Mouse (Mus musculus): ENCODE measurements at regions not wholly inside any gene's neighbourhood (a gene's known extent, or its start where the extent isn't known, plus 50 kb on each side); places are given as distances from the start of the nearest gene placed in this dataset.

DNA sequence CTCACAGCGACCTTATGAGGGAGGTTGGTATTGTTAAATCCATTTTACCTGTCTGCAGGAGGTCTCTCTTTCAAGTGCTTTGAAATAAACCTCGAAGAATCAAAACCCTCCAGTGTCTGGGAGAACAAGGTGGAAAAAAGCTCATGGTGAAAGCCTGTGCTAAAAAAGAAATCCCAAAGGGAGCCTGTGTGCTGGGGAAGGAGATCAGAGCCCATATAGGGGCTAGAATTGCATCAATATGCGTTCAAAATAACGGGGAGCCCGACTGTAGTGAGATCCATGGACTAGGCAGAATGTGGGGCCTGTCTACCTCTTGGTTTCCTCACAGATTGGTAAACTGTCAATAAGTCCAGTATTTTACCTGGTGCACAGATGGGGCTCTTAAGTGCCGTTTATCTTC is 113.6 kb upstream of the Ube2e3 start:
- Histone ChIP-seq H3K36me3 (ENCODE audit: control insufficient read depth, insufficient read depth, low read length) (no peaks in the 10 kb centered on the region), H3K4me1 (ENCODE audit: control insufficient read depth, insufficient read depth, low read length) (no peaks in the 10 kb centered on the region), H3K27ac (ENCODE audit: insufficient read depth, low read depth, low read length) (no peak overlapping the region), H3K4me3 (ENCODE audit: insufficient read depth, low read depth, low read length) (no peak overlapping the region), H3K27me3 (replicated peaks; ENCODE audit: control insufficient read depth, insufficient read depth, low read length) (no peaks in the 10 kb centered on the region)
- no peak for DNase-seq
- TF ChIP-seq POLR2A (IDR thresholded peaks at IDR 0.05; ENCODE audit: low read depth, low read length) = no peak
- no peak for TF ChIP-seq CTCF (conservative IDR thresholded peaks at IDR 0.05; ENCODE audit: insufficient read depth, insufficient read length, low read depth, low read length)
- 89% methylated on average over 6 of the region's 6 CpGs for WGBS

GRCm38 (mm10) chr2:78753918-78754317 is 114.0 kb upstream of the Ube2e3 start:
- Histone ChIP-seq H3K4me1 (ENCODE audit: control insufficient read depth, insufficient read depth, low read length) (no peaks in the 10 kb centered on the region), H3K27ac (ENCODE audit: insufficient read depth, low read depth, low read length) (no peak overlapping the region), H3K36me3 (ENCODE audit: control insufficient read depth, insufficient read depth, low read length) (no peaks in the 10 kb centered on the region), H3K4me3 (ENCODE audit: insufficient read depth, low read depth, low read length) (no peak overlapping the region), H3K27me3 (replicated peaks; ENCODE audit: control insufficient read depth, insufficient read depth, low read length) (no peaks in the 10 kb centered on the region)
- no peak for TF ChIP-seq CTCF (conservative IDR thresholded peaks at IDR 0.05; ENCODE audit: insufficient read depth, insufficient read length, low read depth, low read length)
- TF ChIP-seq POLR2A (IDR thresholded peaks at IDR 0.05; ENCODE audit: low read depth, low read length) = no peak
- DNase-seq = no peak
- 81% methylated on average over 4 of the region's 4 CpGs for WGBS

DNA sequence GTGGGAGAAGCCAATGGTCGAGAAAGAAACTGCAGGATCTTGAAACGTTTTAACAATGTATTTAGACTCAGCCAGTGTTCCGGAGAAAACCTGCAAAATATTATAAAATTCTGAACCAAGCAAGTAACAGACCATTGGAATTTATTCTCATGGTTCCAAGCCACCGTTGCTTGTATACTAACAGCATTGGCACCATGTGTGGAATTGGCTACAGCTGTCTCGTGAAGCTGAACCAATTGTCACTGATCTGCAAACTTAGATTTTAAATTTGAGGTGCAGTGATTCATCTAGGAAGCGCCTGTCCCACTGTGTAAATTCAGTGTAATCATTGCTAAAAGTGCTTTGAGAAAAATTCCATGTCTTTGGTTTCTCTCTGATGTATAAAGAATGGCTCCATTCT is 137.8 kb upstream of the Ube2e3 start:
- H3K27ac ChIP-seq (ENCODE audit: insufficient read depth, low read depth, low read length) = no peak overlapping the region
- no peaks in the 10 kb centered on the region for H3K36me3 ChIP-seq (ENCODE audit: control insufficient read depth, insufficient read depth, low read length)
- no peaks in the 10 kb centered on the region for H3K27me3 ChIP-seq (replicated peaks; ENCODE audit: control insufficient read depth, insufficient read depth, low read length)
- no peak for DNase-seq
- H3K4me3 ChIP-seq (ENCODE audit: insufficient read depth, low read depth, low read length) = no peak overlapping the region
- 76% methylated on average over 6 of the region's 6 CpGs for WGBS
- no peaks in the 10 kb centered on the region for H3K4me1 ChIP-seq (ENCODE audit: control insufficient read depth, insufficient read depth, low read length)
- TF ChIP-seq CTCF (conservative IDR thresholded peaks at IDR 0.05; ENCODE audit: insufficient read depth, insufficient read length, low read depth, low read length) = no peak
- no peak for TF ChIP-seq POLR2A (IDR thresholded peaks at IDR 0.05; ENCODE audit: low read depth, low read length)

DNA sequence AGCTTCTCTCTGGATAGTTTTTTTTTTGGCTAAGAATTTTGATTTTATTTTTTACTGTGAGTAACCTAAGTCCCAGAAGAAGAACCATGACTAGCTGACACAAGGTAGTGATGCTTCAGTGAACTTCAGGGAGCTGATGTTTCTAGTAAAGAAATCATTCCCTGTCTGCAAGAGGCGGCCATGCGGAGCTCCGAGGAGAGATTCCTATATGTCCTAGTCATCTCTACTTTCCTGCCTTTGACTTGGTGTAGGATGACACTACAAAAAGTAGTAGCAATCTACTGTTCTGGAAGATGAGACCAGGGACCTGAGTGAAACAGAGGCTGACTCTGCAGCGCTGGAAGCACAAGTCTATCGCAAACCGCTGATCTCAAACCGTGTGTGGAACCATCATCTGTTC is 141.9 kb upstream of the Ube2e3 start:
- Histone ChIP-seq H3K4me1 (ENCODE audit: control insufficient read depth, insufficient read depth, low read length) (no peaks in the 10 kb centered on the region), H3K27me3 (replicated peaks; ENCODE audit: control insufficient read depth, insufficient read depth, low read length) (no peaks in the 10 kb centered on the region), H3K36me3 (ENCODE audit: control insufficient read depth, insufficient read depth, low read length) (no peaks in the 10 kb centered on the region), H3K27ac (ENCODE audit: insufficient read depth, low read depth, low read length) (no peak overlapping the region), H3K4me3 (ENCODE audit: insufficient read depth, low read depth, low read length) (no peak overlapping the region)
- no peak for DNase-seq
- no peak for TF ChIP-seq POLR2A (IDR thresholded peaks at IDR 0.05; ENCODE audit: low read depth, low read length)
- no peak for TF ChIP-seq CTCF (conservative IDR thresholded peaks at IDR 0.05; ENCODE audit: insufficient read depth, insufficient read length, low read depth, low read length)
- WGBS = 38% methylated on average over 7 of the region's 7 CpGs

DNA sequence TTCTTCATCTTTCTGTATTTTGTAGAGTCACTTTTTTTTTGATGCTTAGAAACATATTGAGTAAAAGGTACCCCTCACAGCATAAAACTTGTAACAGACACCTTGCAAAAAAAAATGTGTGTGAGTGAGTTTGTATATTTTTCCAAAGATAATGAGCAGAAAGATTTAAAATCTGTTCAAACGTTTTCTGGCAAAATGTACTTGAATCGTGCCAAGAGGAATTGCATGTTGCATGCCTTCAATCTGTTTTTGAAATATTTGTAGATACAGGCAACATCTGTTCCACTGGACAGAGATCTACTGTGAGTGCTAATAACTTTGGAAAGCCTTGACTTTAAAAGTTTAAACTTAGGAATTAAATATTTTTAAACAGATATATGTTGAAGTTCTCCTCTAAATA is 143.5 kb upstream of the Ube2e3 start:
- no peak overlapping the region for H3K4me3 ChIP-seq (ENCODE audit: insufficient read depth, low read depth, low read length)
- H3K27me3 ChIP-seq (replicated peaks; ENCODE audit: control insufficient read depth, insufficient read depth, low read length) = no peaks in the 10 kb centered on the region
- TF ChIP-seq POLR2A (IDR thresholded peaks at IDR 0.05; ENCODE audit: low read depth, low read length) (no peak), CTCF (conservative IDR thresholded peaks at IDR 0.05; ENCODE audit: insufficient read depth, insufficient read length, low read depth, low read length) (no peak)
- no peaks in the 10 kb centered on the region for H3K4me1 ChIP-seq (ENCODE audit: control insufficient read depth, insufficient read depth, low read length)
- no peak for DNase-seq
- H3K36me3 ChIP-seq (ENCODE audit: control insufficient read depth, insufficient read depth, low read length) = no peaks in the 10 kb centered on the region
- 48% methylated on average over 2 of the region's 2 CpGs for WGBS
- H3K27ac ChIP-seq (ENCODE audit: insufficient read depth, low read depth, low read length) = no peak overlapping the region

DNA sequence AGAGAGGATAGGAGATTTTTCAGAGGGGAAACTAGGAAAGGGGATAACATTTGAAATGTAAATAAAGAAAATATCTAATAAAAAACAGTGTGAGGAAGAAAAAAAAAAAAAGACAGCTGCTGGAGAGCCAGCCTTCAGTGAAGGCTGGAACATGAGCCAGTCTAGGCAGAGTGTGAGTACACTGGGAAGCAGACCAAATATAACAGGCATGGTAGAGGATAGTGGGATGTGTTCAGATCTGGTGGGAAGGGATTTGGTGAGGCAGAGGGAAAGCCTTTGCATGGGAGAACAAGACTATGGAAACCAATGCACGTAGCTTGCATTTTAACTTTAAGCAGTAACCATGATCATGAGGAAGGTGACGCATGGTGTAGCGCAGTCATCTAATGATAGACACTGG is 144.5 kb upstream of the Ube2e3 start:
- DNase-seq = no peak
- TF ChIP-seq POLR2A (IDR thresholded peaks at IDR 0.05; ENCODE audit: low read depth, low read length) (no peak), CTCF (conservative IDR thresholded peaks at IDR 0.05; ENCODE audit: insufficient read depth, insufficient read length, low read depth, low read length) (no peak)
- 98% methylated on average over 3 of the region's 3 CpGs for WGBS

DNA sequence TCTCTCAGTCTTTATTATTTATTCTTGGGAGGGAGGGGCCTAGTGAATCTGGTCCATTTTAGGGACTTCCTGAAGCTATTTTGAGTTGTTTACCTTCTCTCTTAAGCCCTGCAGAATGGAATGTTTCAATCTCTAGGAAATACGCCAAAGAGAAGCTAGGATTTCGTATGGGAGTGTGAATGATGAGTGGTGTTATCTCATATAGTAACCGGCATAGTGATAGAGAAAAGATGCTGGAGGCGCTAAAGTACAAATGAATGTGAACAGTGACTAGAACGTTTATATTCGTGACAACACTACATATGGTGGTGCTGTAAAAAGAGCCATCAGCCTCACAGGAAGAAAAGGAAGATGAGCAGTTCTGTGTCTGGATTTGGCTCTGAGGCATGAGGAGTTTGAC is 145.2 kb upstream of the Ube2e3 start:
- no peak overlapping the region for H3K4me3 ChIP-seq (ENCODE audit: insufficient read depth, low read depth, low read length)
- no peaks in the 10 kb centered on the region for H3K36me3 ChIP-seq (ENCODE audit: control insufficient read depth, insufficient read depth, low read length)
- H3K27me3 ChIP-seq (replicated peaks; ENCODE audit: control insufficient read depth, insufficient read depth, low read length) = no peaks in the 10 kb centered on the region
- H3K4me1 ChIP-seq (ENCODE audit: control insufficient read depth, insufficient read depth, low read length) = no peaks in the 10 kb centered on the region
- no peak overlapping the region for H3K27ac ChIP-seq (ENCODE audit: insufficient read depth, low read depth, low read length)
- DNase-seq = no peak
- WGBS = 85% methylated on average over 6 of the region's 6 CpGs
- TF ChIP-seq CTCF (conservative IDR thresholded peaks at IDR 0.05; ENCODE audit: insufficient read depth, insufficient read length, low read depth, low read length) = no peak
- no peak for TF ChIP-seq POLR2A (IDR thresholded peaks at IDR 0.05; ENCODE audit: low read depth, low read length)

More for the DNA sequence above, 144.5 kb upstream of the Ube2e3 start:
- Histone ChIP-seq H3K36me3 (ENCODE audit: control insufficient read depth, insufficient read depth, low read length) (no peaks in the 10 kb centered on the region), H3K4me1 (ENCODE audit: control insufficient read depth, insufficient read depth, low read length) (no peaks in the 10 kb centered on the region), H3K4me3 (ENCODE audit: insufficient read depth, low read depth, low read length) (no peak overlapping the region), H3K27me3 (replicated peaks; ENCODE audit: control insufficient read depth, insufficient read depth, low read length) (no peaks in the 10 kb centered on the region), H3K27ac (ENCODE audit: insufficient read depth, low read depth, low read length) (no peak overlapping the region)

DNA sequence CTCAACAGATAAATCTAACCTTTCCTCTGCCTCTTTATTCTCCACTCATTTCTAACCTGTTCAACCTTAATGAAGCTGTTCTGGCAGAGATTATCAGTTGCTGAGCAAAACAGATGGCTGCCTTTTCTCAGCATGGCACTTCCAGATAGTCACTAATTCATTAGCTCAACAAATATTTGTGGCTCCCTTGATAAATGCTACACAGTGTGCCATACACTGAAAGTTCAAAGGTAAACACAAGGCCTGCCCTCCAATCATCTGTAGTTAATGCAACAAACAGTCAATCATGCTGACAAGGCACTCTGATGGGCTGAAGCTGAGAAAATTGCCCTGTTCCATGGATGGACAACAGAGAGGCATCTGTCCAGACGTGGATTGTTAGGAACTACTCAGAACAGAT is 149.4 kb upstream of the Ube2e3 start:
- Histone ChIP-seq H3K4me1 (ENCODE audit: control insufficient read depth, insufficient read depth, low read length) (no peaks in the 10 kb centered on the region), H3K27me3 (replicated peaks; ENCODE audit: control insufficient read depth, insufficient read depth, low read length) (no peaks in the 10 kb centered on the region), H3K36me3 (ENCODE audit: control insufficient read depth, insufficient read depth, low read length) (no peaks in the 10 kb centered on the region), H3K27ac (ENCODE audit: insufficient read depth, low read depth, low read length) (no peak overlapping the region), H3K4me3 (ENCODE audit: insufficient read depth, low read depth, low read length) (no peak overlapping the region)
- no peak for DNase-seq
- TF ChIP-seq CTCF (conservative IDR thresholded peaks at IDR 0.05; ENCODE audit: insufficient read depth, insufficient read length, low read depth, low read length) (no peak), POLR2A (IDR thresholded peaks at IDR 0.05; ENCODE audit: low read depth, low read length) (no peak)
- WGBS = 64% methylated on average over 1 of the region's 1 CpGs

All from kidney, adult 2 months (tissue).